Mouse (Mus musculus) MEL (cell line): Measurements from ENCODE around the gene Rabl6. TPM values are rescaled to one million over a fixed set of nuclear protein-coding genes. Genes with fewer than 3 reads are reported as not detected.

Experiments used
- DNase-seq: peaks from one replicate; pipeline ENCODE4 v3.0.0; 2011; ENCODE audit warnings: low read depth, low spot score
- H3K27ac ChIP-seq: 2 replicates; pipeline ENCODE4 v1.5.1; 2012; ENCODE audit warnings: low read depth, mild to moderate bottlenecking, control low read depth, low read length, moderate library complexity; ENCODE audit not compliant: control insufficient read depth
- H3K27me3 ChIP-seq, 2 experiments: fragments of 150-350 bp in 1 of 2; sonication (generic) in 1 of 2; 2 replicates each; pipeline ENCODE4 v1.6.1; 2012; ENCODE audit warnings: low read length in 2 of 2, mild to moderate bottlenecking in 2 of 2, improper control_type of control experiment in 1 of 2, moderate library complexity in 1 of 2; ENCODE audit not compliant: insufficient read depth in 2 of 2, control insufficient read depth in 1 of 2
- H3K36me3 ChIP-seq, 2 experiments: 2 replicates each; pipeline ENCODE4 v1.6.1; 2012 to 2014; ENCODE audit warnings: low read length in 2 of 2, improper control_type of control experiment in 1 of 2, inconsistent platforms in 1 of 2, mild to moderate bottlenecking in 1 of 2; ENCODE audit not compliant: insufficient read depth in 2 of 2, control insufficient read depth in 1 of 2
- H3K4me1 ChIP-seq, 2 experiments: fragments of 150-350 bp in 1 of 2; sonication (generic) in 1 of 2; 2 replicates each; pipeline ENCODE4 v1.6.1; 2012; ENCODE audit warnings: low read length in 2 of 2, improper control_type of control experiment in 1 of 2, mild to moderate bottlenecking in 1 of 2; ENCODE audit not compliant: insufficient read depth in 2 of 2, control insufficient read depth in 1 of 2
- H3K4me3 ChIP-seq, 2 experiments: fragments of 150-350 bp in 1 of 2; sonication (generic) in 1 of 2; 2 replicates each; pipeline ENCODE4 v1.5.1; 2012; ENCODE audit warnings: low read depth in 2 of 2, low read length in 2 of 2, mild to moderate bottlenecking in 2 of 2, moderate library complexity in 2 of 2, control low read depth in 1 of 2, improper control_type of control experiment in 1 of 2; ENCODE audit not compliant: control insufficient read depth in 1 of 2, insufficient read depth in 1 of 2
- H3K79me2 ChIP-seq: 2 replicates; pipeline ENCODE4 v1.6.1; 2012; ENCODE audit warnings: mild to moderate bottlenecking, low read length, moderate library complexity; ENCODE audit not compliant: control insufficient read depth, poor library complexity, insufficient read depth
- H3K9ac ChIP-seq: 2 replicates; pipeline ENCODE4 v1.6.1; 2012; ENCODE audit warnings: low read depth, mild to moderate bottlenecking, control low read depth, low read length, moderate library complexity; ENCODE audit not compliant: control insufficient read depth, poor library complexity, severe bottlenecking
- H3K9me3 ChIP-seq: fragments of 150-350 bp; sonication (generic); replicated peaks from 2 replicates; pipeline ENCODE4 v1.6.1; 2012; ENCODE audit warnings: mild to moderate bottlenecking, low read length, improper control_type of control experiment, moderate library complexity; ENCODE audit not compliant: insufficient read depth
- CHD1 ChIP-seq: IDR thresholded peaks from 2 replicates; pipeline ENCODE4 v1.6.1; 2012; ENCODE audit warnings: low read depth, mild to moderate bottlenecking, inconsistent platforms, low read length, improper control_type of control experiment
- CHD2 ChIP-seq: IDR thresholded peaks from 2 replicates; pipeline ENCODE4 v1.6.1; 2011; ENCODE audit warnings: low read length, improper control_type of control experiment
- E2F4 ChIP-seq: IDR thresholded peaks from 2 replicates; pipeline ENCODE4 v1.6.1; 2011; ENCODE audit warnings: low read depth, low read length, improper control_type of control experiment, borderline replicate concordance
- ELF1 ChIP-seq: IDR thresholded peaks from 2 replicates; pipeline ENCODE4 v1.6.1; 2014; ENCODE audit warnings: low read depth, mild to moderate bottlenecking, inconsistent platforms, low read length, improper control_type of control experiment, moderate library complexity
- ETS1 ChIP-seq: IDR thresholded peaks from 2 replicates; pipeline ENCODE4 v1.6.1; 2012; ENCODE audit warnings: low read depth, mild to moderate bottlenecking, inconsistent platforms, low read length, improper control_type of control experiment, moderate library complexity
- GATA1 ChIP-seq: IDR thresholded peaks from 2 replicates; pipeline ENCODE4 v1.6.1; 2011; ENCODE audit warnings: low read depth, low read length, improper control_type of control experiment
- JUND ChIP-seq: IDR thresholded peaks from 2 replicates; pipeline ENCODE4 v1.6.1; 2011; ENCODE audit warnings: low read depth, mild to moderate bottlenecking, improper control_type of control experiment, low read length
- MEF2A ChIP-seq: IDR thresholded peaks from 2 replicates; pipeline ENCODE4 v1.6.1; 2014; ENCODE audit warnings: low read depth, mild to moderate bottlenecking, inconsistent platforms, low read length, improper control_type of control experiment; ENCODE audit not compliant: poor library complexity, insufficient replicate concordance, severe bottlenecking; ENCODE audit errors: extremely low read depth
- MXI1 ChIP-seq: IDR thresholded peaks from 2 replicates; pipeline ENCODE4 v1.6.1; 2011; ENCODE audit warnings: mild to moderate bottlenecking, low read depth, low read length, improper control_type of control experiment
- MYB ChIP-seq: IDR thresholded peaks from 2 replicates; pipeline ENCODE4 v1.6.1; 2011; ENCODE audit warnings: mild to moderate bottlenecking, low read depth, low read length, improper control_type of control experiment
- NELFE ChIP-seq: IDR thresholded peaks from 2 replicates; pipeline ENCODE4 v1.6.1; 2011; ENCODE audit warnings: low read depth, low read length, improper control_type of control experiment
- NRF1 ChIP-seq: IDR thresholded peaks from 2 replicates; pipeline ENCODE4 v1.6.1; 2014; ENCODE audit warnings: low read depth, mild to moderate bottlenecking, inconsistent platforms, low read length, improper control_type of control experiment, moderate library complexity; ENCODE audit not compliant: poor library complexity, insufficient read depth, severe bottlenecking
- POLR2AphosphoS5 ChIP-seq: IDR thresholded peaks from 2 replicates; pipeline ENCODE4 v1.6.1; 2012; ENCODE audit warnings: low read depth, borderline replicate concordance, mild to moderate bottlenecking, inconsistent platforms, low read length, moderate library complexity, mixed read lengths
- RAD21 ChIP-seq: IDR thresholded peaks from 2 replicates; pipeline ENCODE4 v1.6.1; 2011; ENCODE audit warnings: mild to moderate bottlenecking, low read depth, low read length, improper control_type of control experiment
- RCOR1 ChIP-seq: IDR thresholded peaks from 2 replicates; pipeline ENCODE4 v1.6.1; 2012; ENCODE audit warnings: low read depth, mild to moderate bottlenecking, inconsistent platforms, low read length, improper control_type of control experiment
- SMC3 ChIP-seq: IDR thresholded peaks from 2 replicates; pipeline ENCODE4 v1.6.1; 2011; ENCODE audit warnings: low read depth, low read length, improper control_type of control experiment
- TAL1 ChIP-seq: IDR thresholded peaks from 2 replicates; pipeline ENCODE4 v1.6.1; 2012; ENCODE audit warnings: mild to moderate bottlenecking, inconsistent platforms, low read length, moderate library complexity, mixed read lengths
- TBP ChIP-seq: IDR thresholded peaks from 2 replicates; pipeline ENCODE4 v1.8.0; 2011; ENCODE audit warnings: low read depth, low read length, improper control_type of control experiment
- USF2 ChIP-seq, 2 experiments: IDR thresholded peaks; 2 replicates each; pipeline ENCODE4 v1.6.1; 2011 to 2012; ENCODE audit warnings: improper control_type of control experiment in 2 of 2, low read length in 2 of 2, borderline replicate concordance in 1 of 2, inconsistent platforms in 1 of 2, low read depth in 1 of 2, mild to moderate bottlenecking in 1 of 2; ENCODE audit not compliant: insufficient read depth in 1 of 2
- ZC3H11A ChIP-seq: IDR thresholded peaks from 2 replicates; pipeline ENCODE4 v1.6.1; 2012; ENCODE audit warnings: low read depth, mild to moderate bottlenecking, inconsistent platforms, low read length, improper control_type of control experiment
- ZNF384 ChIP-seq: IDR thresholded peaks from 2 replicates; pipeline ENCODE4 v1.6.1; 2012; ENCODE audit warnings: low read depth, mild to moderate bottlenecking, inconsistent platforms, low read length, improper control_type of control experiment
- polyA plus RNA-seq, 2 experiments: library from polyadenylated mRNA; stranded (reverse) in 1 of 2; unstranded in 1 of 2; fragments of >175 nt in 1 of 2; fragments of >200 nt in 1 of 2; gene quantifications; 2 replicates each; pipeline versions ENCODE4 v1.2.1 to v1.2.4; 2012; ENCODE audit warnings: low replicate concordance in 2 of 2, low read depth in 1 of 2; ENCODE audit not compliant: insufficient read length in 2 of 2, insufficient read depth in 1 of 2, missing spikeins in 1 of 2
- total RNA-seq: library from RNA; depleted of rRNA; stranded (reverse); fragments of 300-350 nt; gene quantifications from 2 replicates; pipeline ENCODE4 v1.2.3, GENCODE M21; 2012

Gene Rabl6
- total and polyA plus RNA-seq, 3 experiments, result 76.9 to 104 (median 84.7) TPM

- Histone ChIP-seq H3K9me3 (no peaks in the 10 kb centered on the region), H3K9ac (no peak overlapping the region), H3K27me3 (no peaks in the 10 kb centered on the region), H3K36me3 (peaks cover 0 to 11% of the 10 kb centered on the region in 2 experiments; a peak in 2 of 4 replicates), H3K4me3 (no peak overlapping the region), H3K27ac (no peak overlapping the region), H3K4me1 (peaks cover 0 to 20% of the 10 kb centered on the region in 2 experiments; a peak in 2 of 4 replicates), H3K79me2 (peaks cover 7% of the 10 kb centered on the region)
- TF ChIP-seq MXI1 (no peak), ZNF384 (no peak), TBP (no peak), ZC3H11A (no peak)
- DNase-seq, result no peak
Observed at GRCm38 (mm10) chr2:25577951-25578795, 30.1 kb downstream of the Rabl6 start.

- Histone ChIP-seq H3K4me3 (no peak overlapping the region), H3K27me3 (no peaks in the 10 kb centered on the region), H3K79me2 (peaks cover 7% of the 10 kb centered on the region), H3K9ac (no peak overlapping the region), H3K36me3 (peaks cover 0 to 8% of the 10 kb centered on the region in 2 experiments; a peak in 2 of 4 replicates), H3K4me1 (peaks cover 0 to 14% of the 10 kb centered on the region in 2 experiments; a peak in 2 of 4 replicates), H3K27ac (no peak overlapping the region), H3K9me3 (no peaks in the 10 kb centered on the region)
- TF ChIP-seq RAD21 (no peak), RCOR1 (no peak), ZC3H11A (no peak), SMC3 (no peak), POLR2AphosphoS5 (no peak), MYB (no peak), MEF2A (no peak), E2F4 (no peak), TAL1 (no peak), NRF1 (no peak), NELFE (no peak), CHD1 (no peak), ETS1 (no peak), CHD2 (no peak), ELF1 (no peak), USF2 (IDR thresholded peaks at IDR 0.05; ENCODE audit: borderline replicate concordance in 1 of 2, insufficient read depth in 1 of 2, low read depth in 1 of 2, low read length in 2 of 2) (no peak), GATA1 (no peak), JUND (no peak)
- DNase-seq, result no peak
Observed at GRCm38 (mm10) chr2:25576965-25577891, 31.1 kb downstream of the Rabl6 start.
